Mouse (Mus musculus) ES-CJ7 (cell line): ENCODE measurements around the gene Spon1.

ENCODE experiments used
- DNase-seq: peaks from one replicate; pipeline ENCODE4 v3.0.0; 2011; ENCODE audit warnings: low read depth, low spot score

The Spon1 gene

DNA sequence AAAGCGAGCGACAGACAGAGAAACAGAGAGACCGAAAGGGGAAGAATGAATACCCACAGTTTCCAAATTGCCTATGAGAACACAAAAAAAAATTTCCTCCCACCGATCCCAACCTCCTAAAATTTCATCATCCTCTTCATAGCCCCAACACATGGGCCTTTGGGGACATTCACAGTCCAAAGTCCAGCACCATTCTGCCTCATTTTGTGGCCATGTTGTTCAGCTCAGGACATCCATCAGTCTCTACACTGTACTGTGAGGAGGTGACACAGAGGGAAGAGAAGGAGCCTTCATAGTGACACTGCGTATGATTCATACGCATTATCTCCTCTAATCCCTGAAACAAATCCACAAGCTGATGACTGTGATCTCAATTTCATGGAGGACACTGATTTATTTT lies 12.7 kb downstream of the Spon1 start:
- no peak for DNase-seq

DNA sequence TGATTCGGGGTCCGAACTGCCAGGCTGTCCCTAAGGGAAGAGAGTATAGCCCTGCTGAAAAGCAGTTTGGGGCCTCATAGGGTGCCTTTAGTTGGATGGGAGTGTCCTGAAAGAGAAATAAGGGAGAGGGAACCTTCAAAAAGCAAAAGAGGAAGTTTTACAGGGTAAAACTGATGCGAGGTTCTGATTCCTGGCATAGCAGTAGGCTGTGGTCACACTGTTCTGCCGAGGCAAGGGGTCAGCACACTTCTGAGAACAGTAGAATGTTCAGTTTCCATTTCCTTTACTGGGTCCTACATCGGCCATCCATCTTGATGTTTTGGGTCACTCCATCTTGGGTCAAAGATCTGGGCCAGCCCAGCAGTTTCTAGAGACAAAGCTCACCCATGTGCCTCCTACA lies 14.5 kb downstream of the Spon1 start:
- DNase-seq: no peak

DNA sequence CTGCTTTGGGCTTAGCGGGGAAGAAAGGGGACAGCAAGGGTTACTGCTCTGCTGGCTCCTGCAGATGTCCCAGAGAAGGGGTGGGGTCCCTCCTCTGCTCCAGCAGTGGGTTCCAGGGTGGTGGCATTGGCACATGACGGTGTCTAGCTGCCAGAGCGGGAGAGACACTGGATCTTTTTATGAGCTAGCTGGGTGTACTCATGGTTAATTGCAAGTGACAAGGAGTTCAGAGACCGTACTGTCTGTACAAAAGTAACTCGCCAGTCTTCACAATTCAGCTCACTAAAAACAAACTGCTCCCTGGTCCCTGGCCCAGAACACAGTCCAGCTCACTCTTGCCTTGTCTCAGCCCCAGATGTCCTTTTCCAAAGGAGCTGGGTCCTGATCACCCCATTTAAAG lies 26.2 kb downstream of the Spon1 start:
- DNase-seq: no peak

DNA sequence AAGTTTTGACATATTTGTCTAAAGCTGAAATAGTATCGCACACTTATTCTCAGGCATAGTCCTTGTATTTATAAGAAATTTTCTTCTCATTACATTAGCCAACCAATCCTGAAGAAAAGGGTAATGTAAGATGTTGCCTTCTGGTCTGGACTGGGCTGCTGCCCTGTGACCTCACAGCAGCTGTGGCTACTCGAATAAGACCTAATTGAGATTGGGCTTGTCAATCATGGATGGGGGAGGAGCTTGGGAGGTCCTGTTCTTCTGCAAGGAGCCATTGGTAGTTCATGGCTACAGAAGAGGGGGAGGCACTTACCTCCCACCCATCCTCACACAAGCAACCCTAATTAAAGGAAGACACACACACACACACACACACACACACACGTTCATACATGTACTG lies 27.1 kb downstream of the Spon1 start:
- no peak for DNase-seq

DNA sequence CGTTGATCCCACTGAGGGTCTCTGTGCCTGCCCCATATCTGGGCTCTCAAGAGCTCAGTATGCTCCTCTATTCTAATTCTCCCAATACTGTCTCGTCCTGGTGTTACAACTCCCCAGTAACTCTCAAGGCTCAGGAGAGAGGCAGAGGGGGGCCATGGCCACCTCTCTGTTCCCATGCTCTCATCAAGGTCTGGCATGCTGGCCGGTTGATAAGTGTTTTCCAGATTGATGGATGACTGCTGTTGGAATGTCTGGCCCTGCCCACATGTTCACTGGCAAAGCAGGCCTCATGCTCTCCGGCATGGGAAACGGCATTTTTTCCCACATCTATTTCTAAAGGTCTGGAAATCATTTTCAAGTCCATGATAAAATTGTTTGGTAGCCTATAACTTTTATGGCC lies 29.4 kb downstream of the Spon1 start:
- no peak for DNase-seq

DNA sequence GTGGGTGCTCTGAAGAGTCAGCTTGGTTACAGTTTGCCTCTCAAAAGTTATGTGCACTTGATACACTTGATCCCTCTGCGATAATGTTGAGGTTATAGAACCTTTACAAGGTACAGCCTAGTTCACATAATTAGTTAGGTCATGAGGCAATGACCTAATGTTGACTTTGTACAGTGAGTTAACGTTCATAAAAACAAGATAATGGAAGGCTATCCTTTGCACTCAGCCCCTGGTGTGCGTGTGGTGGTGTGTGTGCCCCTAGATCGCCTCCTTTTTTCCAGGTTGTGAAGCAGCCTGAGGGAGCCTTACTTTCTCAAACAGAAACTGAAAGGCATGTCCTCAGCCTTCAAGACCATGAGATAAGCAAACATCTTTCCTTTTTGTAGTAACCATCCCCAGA lies 31.3 kb downstream of the Spon1 start:
- no peak for DNase-seq

DNA sequence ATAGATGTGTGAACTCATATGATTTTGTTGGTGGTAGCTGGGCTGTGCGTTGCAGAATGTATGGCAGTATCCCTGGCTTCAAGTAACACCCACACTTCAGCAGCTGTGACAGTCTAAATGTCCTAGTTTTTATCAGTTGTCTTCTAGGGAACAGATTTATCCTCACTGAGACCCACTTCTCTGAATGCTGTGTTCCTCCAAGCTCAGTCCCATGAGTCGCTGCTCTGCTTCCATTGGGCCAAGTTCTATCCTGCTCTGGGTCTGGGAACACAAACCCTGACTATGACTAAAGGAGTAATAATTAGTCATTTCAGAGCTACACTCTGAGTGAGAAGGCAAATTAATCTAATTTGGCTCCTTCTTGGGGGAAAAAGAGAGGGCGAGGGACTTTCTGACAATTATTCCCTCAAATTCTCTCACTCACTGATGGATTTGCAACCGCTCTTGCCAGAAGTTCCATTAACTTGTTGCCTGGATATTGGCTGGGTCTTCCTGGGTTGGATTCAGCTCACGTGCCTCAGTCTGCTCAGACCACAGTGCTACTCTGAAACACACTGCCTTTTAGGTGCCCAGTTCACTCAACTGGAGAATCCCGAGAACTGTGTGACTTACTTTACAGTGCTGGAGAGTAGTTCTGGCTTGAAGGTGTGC lies 32.9 kb downstream of the Spon1 start:
- DNase-seq: no peak

DNA sequence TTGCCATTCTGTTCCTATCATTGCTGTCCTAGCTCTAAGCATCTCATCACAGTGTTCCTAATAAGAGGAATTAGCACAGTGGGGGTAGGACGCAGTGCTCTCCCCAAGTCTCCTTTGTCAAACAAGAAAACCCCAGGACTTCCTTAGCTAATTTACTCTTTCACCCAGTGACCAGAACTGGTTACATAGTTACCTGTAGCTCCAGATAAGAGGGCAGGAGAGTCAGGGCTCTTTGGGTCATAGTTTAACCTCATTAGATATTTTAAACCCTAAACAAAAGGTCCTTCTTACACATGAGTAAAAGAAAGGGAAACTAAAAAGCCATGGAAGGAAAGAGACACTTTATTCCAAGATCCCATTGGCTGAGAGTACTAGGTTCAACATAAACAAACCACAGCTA lies 44.0 kb downstream of the Spon1 start:
- DNase-seq: no peak

DNA sequence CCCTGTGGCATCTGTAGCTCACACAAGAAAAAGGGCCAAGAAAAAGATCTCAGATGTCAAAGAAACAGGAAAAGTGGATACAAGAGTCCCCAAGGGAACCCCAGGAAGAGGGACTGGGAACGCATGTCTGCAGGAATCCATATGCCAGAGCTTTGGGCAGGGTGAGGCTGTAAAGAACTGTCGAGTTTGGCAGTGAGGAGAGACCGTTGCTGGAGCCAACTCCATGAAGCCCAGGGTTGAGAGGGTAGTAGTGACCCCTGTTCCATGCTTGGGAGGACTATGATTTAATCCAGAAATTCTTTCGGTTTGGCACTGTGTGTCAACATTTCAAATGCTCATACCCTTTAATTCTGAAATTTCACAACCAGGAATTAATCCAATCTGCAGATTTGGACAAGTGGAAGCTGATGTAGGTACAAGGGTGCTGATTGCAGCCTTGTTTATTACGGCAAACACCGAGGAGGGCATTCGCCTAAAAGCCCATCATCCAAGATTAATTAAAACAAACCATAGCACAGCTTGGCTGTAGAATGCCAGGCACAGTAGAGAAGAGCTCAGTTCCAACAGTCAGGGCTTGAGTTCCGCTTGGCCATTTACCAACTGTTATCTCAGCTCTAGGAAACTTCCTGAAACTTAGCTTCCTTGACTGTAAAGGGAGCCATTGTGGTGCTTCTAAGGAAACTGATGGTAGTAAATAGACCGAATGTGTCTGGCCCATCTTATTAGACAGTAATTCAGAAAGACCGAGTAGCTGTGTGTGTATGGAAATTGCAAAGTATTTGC lies 45.8 kb downstream of the Spon1 start:
- no peak for DNase-seq

DNA sequence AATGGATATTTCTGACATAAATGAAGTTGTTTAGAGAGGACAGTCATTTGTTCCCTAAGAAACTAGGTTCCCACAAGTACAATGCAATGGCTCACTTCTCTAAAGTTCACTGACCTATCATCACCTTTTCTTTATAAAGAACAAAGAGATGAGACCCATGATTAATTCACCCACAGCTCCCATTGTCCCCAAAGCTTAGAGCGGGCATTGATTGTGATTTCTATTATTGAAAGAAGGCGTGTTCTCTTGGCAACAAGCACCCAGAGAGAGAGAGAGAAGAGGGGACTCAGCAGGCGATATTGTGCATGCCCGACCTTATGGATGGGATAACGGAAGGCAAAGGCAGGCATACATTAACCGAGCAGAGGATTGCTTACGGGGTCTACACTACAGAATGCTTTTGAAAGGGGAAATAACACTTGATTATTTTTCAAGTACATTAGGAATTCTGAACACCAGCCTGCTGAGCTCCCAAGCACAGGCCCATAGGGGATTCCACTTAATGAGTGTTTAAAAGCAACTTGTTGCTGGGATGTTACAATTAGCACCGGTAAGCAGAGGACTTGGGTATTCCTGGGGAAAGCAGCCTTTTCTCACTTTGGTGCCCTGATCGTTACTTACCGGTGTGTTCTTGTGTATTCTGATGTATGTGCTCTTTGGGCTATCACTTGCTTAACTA lies 48.4 kb downstream of the Spon1 start:
- no peak for DNase-seq

DNA sequence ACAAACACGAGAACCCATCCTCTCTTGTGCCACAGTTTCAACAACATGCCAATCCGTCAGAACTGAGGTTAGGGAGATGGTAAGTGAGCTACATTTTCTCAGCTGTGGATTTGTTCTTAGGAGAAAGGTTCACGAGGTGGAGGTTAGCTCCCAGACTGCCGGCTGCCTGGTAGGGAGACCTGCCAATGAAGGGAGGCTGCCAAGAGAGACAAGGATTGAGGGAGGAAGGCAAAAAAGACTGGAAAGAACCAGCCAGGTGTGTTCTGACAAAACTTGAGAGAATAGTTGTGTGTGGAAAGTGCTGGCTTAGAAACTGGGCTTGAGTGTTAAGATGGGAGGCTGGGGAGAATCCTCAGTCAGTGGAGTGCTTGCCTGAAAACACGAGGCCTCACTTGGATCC lies 49.9 kb downstream of the Spon1 start:
- DNase-seq: no peak

DNA sequence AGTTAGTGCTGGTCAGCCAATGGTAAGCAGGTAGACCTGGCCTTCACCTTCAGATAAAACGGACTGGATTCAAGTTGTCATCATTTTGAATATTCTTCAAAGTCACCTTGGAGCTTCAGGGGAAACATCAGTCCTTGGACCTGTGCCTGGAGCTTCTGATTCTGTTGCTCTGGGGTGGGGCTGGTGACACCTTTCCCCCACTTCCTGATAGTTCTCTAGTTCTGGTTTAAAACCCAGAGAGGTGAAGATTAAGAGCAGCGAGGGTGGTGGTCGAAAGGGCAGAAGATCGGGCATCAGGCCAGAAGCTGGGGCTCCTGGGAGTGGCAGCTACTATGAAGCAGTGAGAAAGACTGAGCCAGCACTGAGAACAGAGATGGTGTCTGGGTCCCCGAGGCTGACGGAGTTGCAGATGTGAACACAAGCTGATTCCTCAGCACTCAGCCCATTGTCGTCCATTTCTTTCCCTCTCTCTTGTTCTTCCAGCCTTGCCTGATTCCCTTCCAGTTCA lies 51.1 kb downstream of the Spon1 start:
- DNase-seq: no peak

DNA sequence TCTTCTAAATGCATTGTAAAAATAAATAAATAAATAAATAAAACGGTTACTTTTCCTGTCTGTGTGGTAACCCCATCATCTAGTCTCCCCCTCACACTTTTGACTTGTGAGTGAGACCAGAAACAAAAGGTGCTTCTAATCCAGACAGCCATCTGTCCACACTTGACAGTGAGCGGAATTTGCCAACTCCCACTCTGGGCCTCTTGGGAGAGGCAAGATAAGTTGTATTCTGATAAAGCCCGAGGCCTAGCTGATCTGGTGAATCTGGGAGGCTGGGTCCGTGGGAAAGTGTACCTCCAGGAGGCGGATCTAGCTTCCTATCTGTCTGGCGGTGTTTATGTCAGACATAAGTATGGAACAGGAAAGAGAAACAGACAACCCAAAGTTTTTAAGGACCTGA lies 52.3 kb downstream of the Spon1 start:
- DNase-seq: no peak

DNA sequence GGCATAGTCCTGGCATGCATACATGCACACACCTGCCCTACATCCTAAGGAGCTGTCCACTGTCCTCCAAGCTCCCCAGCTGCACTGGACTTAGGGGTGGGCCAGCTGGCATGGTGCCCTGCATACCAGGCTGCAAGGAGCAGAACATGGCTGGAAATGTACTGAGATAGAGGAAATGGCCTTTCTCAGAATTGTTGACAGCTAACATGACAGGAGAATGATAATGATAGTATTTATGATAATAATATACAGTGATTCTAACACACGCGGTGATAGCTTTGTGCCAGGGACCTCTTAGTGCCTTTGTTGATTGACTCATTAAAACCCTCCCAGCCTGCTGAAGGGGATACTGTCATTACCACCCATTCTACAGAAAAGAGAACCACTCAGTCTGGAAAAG lies 54.4 kb downstream of the Spon1 start:
- no peak for DNase-seq

DNA sequence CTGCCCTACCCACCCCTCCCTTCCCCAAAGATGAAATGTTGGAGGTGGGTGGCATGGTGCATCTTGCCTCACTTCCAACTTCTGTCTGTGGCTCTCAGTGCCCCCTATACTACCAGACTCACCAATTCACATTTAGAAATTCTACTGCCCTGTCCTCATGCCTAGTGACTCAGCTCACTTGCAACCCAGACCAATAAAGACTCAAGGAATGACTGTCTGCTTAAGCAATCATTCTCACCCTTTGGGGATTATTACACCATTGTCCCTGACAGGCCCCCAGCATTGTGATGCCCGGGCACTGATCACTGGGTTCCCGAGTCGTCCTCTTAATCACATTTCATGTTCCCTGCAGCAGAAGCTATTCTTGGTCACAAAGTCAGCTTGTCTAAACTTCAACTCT lies 57.2 kb downstream of the Spon1 start:
- DNase-seq: no peak

DNA sequence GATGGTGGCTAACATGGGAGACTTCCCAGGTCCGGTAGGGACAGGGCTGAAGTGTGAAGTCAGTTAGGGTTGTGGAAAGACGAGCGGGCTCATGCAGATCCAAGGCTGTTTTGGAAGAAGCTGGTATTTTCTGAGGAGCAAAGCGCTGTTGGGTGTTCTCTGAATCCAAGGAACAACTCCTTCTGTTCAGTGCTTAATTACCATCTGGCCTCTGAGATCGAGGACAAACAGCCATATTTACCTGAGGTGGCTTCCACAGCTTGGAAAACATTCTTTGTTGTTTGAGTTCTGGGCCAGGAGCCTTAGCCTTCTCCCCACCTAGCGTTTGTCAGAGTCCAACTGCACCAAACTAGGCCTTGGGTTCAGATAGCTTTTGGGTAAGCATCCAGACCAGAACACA lies 58.9 kb downstream of the Spon1 start:
- no peak for DNase-seq

DNA sequence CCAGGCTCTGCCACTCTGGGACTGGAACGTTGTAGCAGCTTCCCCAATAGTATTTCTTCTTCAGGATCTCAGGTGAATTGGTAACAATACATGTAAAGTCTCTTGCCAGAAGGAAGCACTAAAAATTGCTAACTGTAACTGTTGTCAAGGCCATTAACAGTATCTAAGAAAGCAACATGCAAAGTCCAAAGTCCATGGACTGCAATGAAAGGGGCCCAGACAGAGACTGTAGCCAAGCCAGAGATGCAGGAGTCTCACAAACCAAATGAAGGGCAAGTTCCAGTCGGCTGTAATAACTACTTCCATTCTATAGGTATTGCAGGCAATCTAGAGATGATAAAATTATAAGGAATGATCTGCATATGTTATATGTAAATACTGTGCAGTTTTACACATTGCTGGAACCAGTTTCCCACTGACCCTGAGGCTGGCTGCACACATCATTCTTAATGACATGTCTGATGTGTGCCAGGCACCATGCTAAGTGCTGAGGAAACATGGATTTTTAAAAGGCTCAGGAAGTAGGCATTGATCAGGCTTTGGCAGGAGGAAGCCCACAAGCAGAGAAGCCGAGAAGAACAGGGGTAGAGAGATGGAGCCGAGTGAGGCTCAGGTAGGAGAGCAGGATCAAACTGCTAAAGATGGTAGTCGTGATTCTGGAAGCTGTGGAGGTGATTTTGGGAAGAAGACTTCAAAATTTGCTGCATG lies 59.9 kb downstream of the Spon1 start:
- DNase-seq: no peak

DNA sequence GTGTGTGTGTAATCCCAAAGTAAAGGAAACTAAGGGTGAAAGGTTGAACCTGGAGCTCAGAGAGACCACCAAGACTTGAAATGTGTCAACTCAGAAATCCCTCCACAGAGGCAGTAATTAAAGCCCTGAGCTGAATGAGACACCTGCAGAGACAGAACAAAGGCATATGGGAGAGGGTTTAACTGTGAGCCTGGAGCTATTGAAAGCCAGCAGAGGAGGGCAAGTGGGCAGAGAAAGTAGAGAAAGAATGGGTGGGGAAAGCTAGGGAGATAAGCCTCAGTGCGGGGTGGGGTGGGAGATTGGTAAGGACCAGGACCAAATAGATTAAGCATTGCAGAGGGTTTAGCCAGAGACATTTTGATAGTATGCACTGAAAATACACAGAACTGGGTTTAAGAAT lies 60.7 kb downstream of the Spon1 start:
- DNase-seq: peak; percentile 27

DNA sequence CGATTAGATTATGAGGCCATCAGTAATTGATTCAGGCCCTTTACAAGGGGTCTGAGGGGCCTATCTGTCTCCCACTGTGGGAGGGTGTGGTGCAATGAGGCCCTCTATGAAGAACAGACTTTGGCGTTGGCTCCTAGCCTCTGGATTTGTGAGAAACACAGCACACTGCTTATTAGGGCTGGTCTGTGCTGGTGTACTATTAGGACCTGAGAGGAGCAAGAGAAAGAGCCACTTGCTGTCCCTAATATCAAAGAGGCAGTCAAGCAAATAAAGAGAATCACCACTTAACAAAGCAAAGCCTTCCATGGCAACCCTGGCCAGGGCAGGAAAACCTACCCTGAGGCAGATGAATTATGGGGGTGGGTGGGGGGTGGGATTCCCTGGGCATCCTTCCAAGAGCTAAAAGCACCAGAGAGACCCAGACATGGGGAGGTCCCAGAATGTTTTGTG lies 62.3 kb downstream of the Spon1 start:
- DNase-seq: no peak

DNA sequence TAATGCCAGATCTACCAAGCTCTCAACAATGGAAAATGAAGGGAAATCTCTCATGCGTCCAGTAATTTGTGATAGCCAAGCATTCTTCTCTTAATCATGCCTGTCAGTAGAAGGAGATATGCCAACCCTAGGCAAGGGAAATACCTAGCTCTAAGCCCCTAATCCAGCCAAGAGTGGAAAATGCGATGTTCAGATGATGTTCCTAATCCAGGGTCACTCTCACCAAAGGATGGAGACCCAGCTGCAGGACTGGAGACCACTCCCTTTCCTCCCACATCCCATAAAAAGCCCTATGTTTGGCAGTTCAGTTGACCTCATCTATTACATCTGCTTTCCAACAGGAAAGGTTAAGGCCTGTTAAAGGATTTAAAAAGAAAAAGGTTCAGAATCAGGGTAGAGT lies 62.8 kb downstream of the Spon1 start:
- DNase-seq: no peak

DNA sequence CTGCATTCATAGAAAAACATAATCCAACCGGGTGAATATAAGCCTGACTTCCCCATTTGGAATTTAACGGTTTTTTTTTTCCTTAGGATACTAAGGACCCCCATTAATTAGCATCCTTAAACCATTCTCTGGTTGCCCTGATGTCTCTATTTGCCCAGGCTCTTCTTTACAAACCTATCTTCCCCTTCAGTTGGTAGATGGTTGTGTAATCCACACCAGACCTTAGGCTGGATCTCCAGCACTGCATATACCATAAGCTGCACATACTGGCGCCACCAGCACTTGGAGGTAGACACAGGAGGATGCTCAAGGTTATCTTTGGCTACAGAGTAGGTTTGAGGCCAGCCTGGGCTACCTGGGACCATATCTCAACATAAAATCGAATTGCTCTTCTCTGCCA lies 71.4 kb downstream of the Spon1 start:
- DNase-seq: no peak

DNA sequence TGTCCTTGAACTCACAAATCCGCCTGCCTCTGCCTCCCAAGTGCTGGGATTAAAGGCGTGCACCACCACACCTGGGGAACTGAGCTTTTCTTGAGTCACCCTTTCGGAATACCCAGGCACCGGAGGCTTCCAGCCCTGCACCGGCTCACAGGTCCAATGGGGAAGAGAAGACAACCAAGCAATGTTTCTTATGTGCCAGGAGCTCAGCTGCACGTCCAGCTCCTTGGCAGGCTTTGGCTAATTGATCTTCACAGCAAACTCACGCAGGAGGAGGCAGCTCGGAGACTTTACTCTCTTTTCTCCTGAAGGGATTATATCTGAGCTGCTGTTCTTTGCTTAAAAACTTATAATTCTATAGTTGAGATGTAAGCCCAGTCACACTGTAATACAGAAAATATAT lies 73.6 kb downstream of the Spon1 start:
- no peak for DNase-seq
